Mouse (Mus musculus): ENCODE results near the gene Cnpy2. TPM values are rescaled to one million over a fixed set of nuclear protein-coding genes. Genes with fewer than 3 reads are reported as not detected.

Gene Cnpy2
- total RNA-seq, 2 experiments from 2014 or later, result 15.5 to 48.6 TPM

- ATAC-seq (replicated peaks; ENCODE audit: low FRiP score, poor library complexity, severe bottlenecking), result no peak
Observed at GRCm38 (mm10) chr10:128361836-128362235, 39.6 kb downstream of the Cnpy2 start.

GRCm38 (mm10) chr10:128362568-128362967 lies 40.3 kb downstream of the Cnpy2 start:
- no peak; the same call in 1 of the 2 replicates for ATAC-seq (replicated peaks; ENCODE audit: low FRiP score, poor library complexity, severe bottlenecking)

GRCm38 (mm10) chr10:128367899-128368401 lies 45.7 kb downstream of the Cnpy2 start:
- peak; percentile 42 for ATAC-seq (replicated peaks; ENCODE audit: low FRiP score, poor library complexity, severe bottlenecking)

GRCm38 (mm10) chr10:128368402-128369217 lies 46.4 kb downstream of the Cnpy2 start, which contains the start of gene Coq10a:
TSS of gene Coq10a (minus strand) at chr10:128368997.
- ATAC-seq (replicated peaks; ENCODE audit: low FRiP score, poor library complexity, severe bottlenecking), result peak; percentile 90

GRCm38 (mm10) chr10:128369218-128369543 lies 46.9 kb downstream of the Cnpy2 start:
- ATAC-seq (replicated peaks; ENCODE audit: low FRiP score, poor library complexity, severe bottlenecking), result peak; percentile 10

GRCm38 (mm10) chr10:128369599-128369998 lies 47.3 kb downstream of the Cnpy2 start:
- no peak for ATAC-seq (replicated peaks; ENCODE audit: low FRiP score, poor library complexity, severe bottlenecking)

GRCm38 (mm10) chr10:128370021-128370420 lies 47.8 kb downstream of the Cnpy2 start:
- ATAC-seq (replicated peaks; ENCODE audit: low FRiP score, poor library complexity, severe bottlenecking), result no peak

- no peak for ATAC-seq (replicated peaks; ENCODE audit: low FRiP score, poor library complexity, severe bottlenecking)
Observed at GRCm38 (mm10) chr10:128370601-128371000, 48.3 kb downstream of the Cnpy2 start.

GRCm38 (mm10) chr10:128372142-128372541 lies 49.9 kb downstream of the Cnpy2 start:
- ATAC-seq (replicated peaks; ENCODE audit: low FRiP score, poor library complexity, severe bottlenecking), result no peak

- ATAC-seq (replicated peaks; ENCODE audit: low FRiP score, poor library complexity, severe bottlenecking), result no peak
Observed at GRCm38 (mm10) chr10:128372989-128373748, 50.9 kb downstream of the Cnpy2 start.

- ATAC-seq (replicated peaks; ENCODE audit: low FRiP score, poor library complexity, severe bottlenecking), result 0 out of 2 replicates have a peak, but pooled peaks have one; percentile 32
Observed at GRCm38 (mm10) chr10:128374393-128374792, 52.1 kb downstream of the Cnpy2 start.

GRCm38 (mm10) chr10:128376099-128376454 lies 53.8 kb downstream of the Cnpy2 start:
- no peak for ATAC-seq (replicated peaks; ENCODE audit: low FRiP score, poor library complexity, severe bottlenecking)

GRCm38 (mm10) chr10:128376455-128377211 lies 54.4 kb downstream of the Cnpy2 start, which contains the start of gene Ankrd52:
TSS of gene Ankrd52 (plus strand) at chr10:128377115.
- ATAC-seq (replicated peaks; ENCODE audit: low FRiP score, poor library complexity, severe bottlenecking), result peak; percentile 85

Other genes with a start within 250 kb of the Cnpy2 start
- 477 and 544 TPM in 2 replicates for gene Atp5b, start 239.2 kb upstream of the Cnpy2 start, total RNA-seq (2015; ENCODE audit: low replicate concordance)
- 410 and 537 TPM in 2 replicates for gene Atp5b, start 239.2 kb upstream of the Cnpy2 start, total RNA-seq (2017; ENCODE audit: low replicate concordance)
- 80.3 and 86.5 TPM in 2 replicates for gene Baz2a, start 230.9 kb upstream of the Cnpy2 start, total RNA-seq (2015; ENCODE audit: low replicate concordance)
- 71.0 and 73.5 TPM in 2 replicates for gene Baz2a, start 230.9 kb upstream of the Cnpy2 start, total RNA-seq (2017; ENCODE audit: low replicate concordance)
- 1.9 and 5.0 TPM in 2 replicates for gene Rbms2, start 142.2 kb upstream of the Cnpy2 start, total RNA-seq (2015; ENCODE audit: low replicate concordance)
- 0.51 and 6.8 TPM in 2 replicates for gene Rbms2, start 142.2 kb upstream of the Cnpy2 start, total RNA-seq (2017; ENCODE audit: low replicate concordance)
- 3.8 TPM in 2 replicates for gene Gls2, start 128.0 kb upstream of the Cnpy2 start, total RNA-seq (2015; ENCODE audit: low replicate concordance)
- 0.60 and 0.84 TPM in 2 replicates for gene Gls2, start 128.0 kb upstream of the Cnpy2 start, total RNA-seq (2017; ENCODE audit: low replicate concordance)
- 6.3 and 6.7 TPM in 2 replicates for gene Spryd4, start 110.7 kb upstream of the Cnpy2 start, total RNA-seq (2015; ENCODE audit: low replicate concordance)
- gene Spryd4, start 110.7 kb upstream of the Cnpy2 start, total RNA-seq (2017; ENCODE audit: low replicate concordance), result 1.4 and 3.1 TPM in 2 replicates
- not detected in 2 replicates for gene Mip, start 96.6 kb upstream of the Cnpy2 start, total RNA-seq (2015; ENCODE audit: low replicate concordance)
- gene Mip, start 96.6 kb upstream of the Cnpy2 start, total RNA-seq (2017; ENCODE audit: low replicate concordance), result 0.84 and 0.85 TPM in 2 replicates
- 4.0 and 6.3 TPM in 2 replicates for gene Timeless, start 90.4 kb upstream of the Cnpy2 start, total RNA-seq (2015; ENCODE audit: low replicate concordance)
- gene Timeless, start 90.4 kb upstream of the Cnpy2 start, total RNA-seq (2017; ENCODE audit: low replicate concordance), result 39.4 and 44.5 TPM in 2 replicates
- gene Apon, start 68.4 kb upstream of the Cnpy2 start, total RNA-seq (2015; ENCODE audit: low replicate concordance), result 1.7 TPM in 1 of 2 replicates, not detected in the other
- 1.5 TPM in 1 of 2 replicates, not detected in the other for gene Apon, start 68.4 kb upstream of the Cnpy2 start, total RNA-seq (2017; ENCODE audit: low replicate concordance)
- gene Apof, start 53.8 kb upstream of the Cnpy2 start, total RNA-seq (2015; ENCODE audit: low replicate concordance), result not detected in 2 replicates
- gene Apof, start 53.8 kb upstream of the Cnpy2 start, total RNA-seq (2017; ENCODE audit: low replicate concordance), result not detected in 2 replicates
- gene Stat2, start 51.9 kb upstream of the Cnpy2 start, total RNA-seq (2015; ENCODE audit: low replicate concordance), result 14.8 and 25.1 TPM in 2 replicates
- 16.0 and 25.2 TPM in 2 replicates for gene Stat2, start 51.9 kb upstream of the Cnpy2 start, total RNA-seq (2017; ENCODE audit: low replicate concordance)
- gene Il23a, start 23.7 kb upstream of the Cnpy2 start, total RNA-seq (2015; ENCODE audit: low replicate concordance), result not detected in 2 replicates
- gene Il23a, start 23.7 kb upstream of the Cnpy2 start, total RNA-seq (2017; ENCODE audit: low replicate concordance), result not detected in 2 replicates
- gene Pan2, start 19.1 kb upstream of the Cnpy2 start, total RNA-seq (2015; ENCODE audit: low replicate concordance), result 7.9 and 8.8 TPM in 2 replicates
- gene Pan2, start 19.1 kb upstream of the Cnpy2 start, total RNA-seq (2017; ENCODE audit: low replicate concordance), result 7.5 and 8.9 TPM in 2 replicates
- gene Cs, start 15.3 kb downstream of the Cnpy2 start, total RNA-seq (2015; ENCODE audit: low replicate concordance), result 60.5 and 67.5 TPM in 2 replicates
- gene Cs, start 15.3 kb downstream of the Cnpy2 start, total RNA-seq (2017; ENCODE audit: low replicate concordance), result 26.2 and 30.6 TPM in 2 replicates
- 1.9 and 5.6 TPM in 2 replicates for gene Coq10a, start 46.5 kb downstream of the Cnpy2 start, total RNA-seq (2015; ENCODE audit: low replicate concordance)
- 2.8 and 3.2 TPM in 2 replicates for gene Coq10a, start 46.5 kb downstream of the Cnpy2 start, total RNA-seq (2017; ENCODE audit: low replicate concordance)
- gene Ankrd52, start 54.7 kb downstream of the Cnpy2 start, total RNA-seq (2015; ENCODE audit: low replicate concordance), result 7.7 and 30.0 TPM in 2 replicates
- 2.9 and 3.5 TPM in 2 replicates for gene Ankrd52, start 54.7 kb downstream of the Cnpy2 start, total RNA-seq (2017; ENCODE audit: low replicate concordance)
- gene Slc39a5, start 78.8 kb downstream of the Cnpy2 start, total RNA-seq (2015; ENCODE audit: low replicate concordance), result not detected in 2 replicates
- not detected in 2 replicates for gene Slc39a5, start 78.8 kb downstream of the Cnpy2 start, total RNA-seq (2017; ENCODE audit: low replicate concordance)
- 11.1 and 20.1 TPM in 2 replicates for gene Nabp2, start 89.0 kb downstream of the Cnpy2 start, total RNA-seq (2015; ENCODE audit: low replicate concordance)
- 7.4 and 15.2 TPM in 2 replicates for gene Nabp2, start 89.0 kb downstream of the Cnpy2 start, total RNA-seq (2017; ENCODE audit: low replicate concordance)
- gene Rnf41, start 89.2 kb downstream of the Cnpy2 start, total RNA-seq (2015; ENCODE audit: low replicate concordance), result 2.9 and 4.6 TPM in 2 replicates
- 2.9 and 3.3 TPM in 2 replicates for gene Rnf41, start 89.2 kb downstream of the Cnpy2 start, total RNA-seq (2017; ENCODE audit: low replicate concordance)
- 22.1 and 31.6 TPM in 2 replicates for gene Smarcc2, start 136.8 kb downstream of the Cnpy2 start, total RNA-seq (2015; ENCODE audit: low replicate concordance)
- 29.0 and 34.7 TPM in 2 replicates for gene Smarcc2, start 136.8 kb downstream of the Cnpy2 start, total RNA-seq (2017; ENCODE audit: low replicate concordance)
- 410 and 475 TPM in 2 replicates for gene Myl6, start 171.7 kb downstream of the Cnpy2 start, total RNA-seq (2015; ENCODE audit: low replicate concordance)
- gene Myl6, start 171.7 kb downstream of the Cnpy2 start, total RNA-seq (2017; ENCODE audit: low replicate concordance), result 558 TPM in 2 replicates
- 5.4 TPM in 1 of 2 replicates, not detected in the other for gene Myl6b, start 176.2 kb downstream of the Cnpy2 start, total RNA-seq (2015; ENCODE audit: low replicate concordance)
- 0.85 TPM in 1 of 2 replicates, not detected in the other for gene Myl6b, start 176.2 kb downstream of the Cnpy2 start, total RNA-seq (2017; ENCODE audit: low replicate concordance)
- 15.2 and 16.9 TPM in 2 replicates for gene Esyt1, start 203.4 kb downstream of the Cnpy2 start, total RNA-seq (2015; ENCODE audit: low replicate concordance)
- 24.8 and 27.9 TPM in 2 replicates for gene Esyt1, start 203.4 kb downstream of the Cnpy2 start, total RNA-seq (2017; ENCODE audit: low replicate concordance)
- 0.19 and 0.63 TPM in 2 replicates for gene Zc3h10, start 225.3 kb downstream of the Cnpy2 start, total RNA-seq (2015; ENCODE audit: low replicate concordance)
- 2.8 and 3.2 TPM in 2 replicates for gene Zc3h10, start 225.3 kb downstream of the Cnpy2 start, total RNA-seq (2017; ENCODE audit: low replicate concordance)
- gene Rpl41, start 226.8 kb downstream of the Cnpy2 start, total RNA-seq (2015; ENCODE audit: low replicate concordance), result 936 and 1,095 TPM in 2 replicates
- 729 and 801 TPM in 2 replicates for gene Rpl41, start 226.8 kb downstream of the Cnpy2 start, total RNA-seq (2017; ENCODE audit: low replicate concordance)
- 71.3 and 75.2 TPM in 2 replicates for gene Pa2g4, start 243.5 kb downstream of the Cnpy2 start, total RNA-seq (2015; ENCODE audit: low replicate concordance)
- gene Pa2g4, start 243.5 kb downstream of the Cnpy2 start, total RNA-seq (2017; ENCODE audit: low replicate concordance), result 42.9 and 67.5 TPM in 2 replicates